Comparison of ENCODE assay signal across 8 mouse cellular contexts in the genomic region with DNA sequence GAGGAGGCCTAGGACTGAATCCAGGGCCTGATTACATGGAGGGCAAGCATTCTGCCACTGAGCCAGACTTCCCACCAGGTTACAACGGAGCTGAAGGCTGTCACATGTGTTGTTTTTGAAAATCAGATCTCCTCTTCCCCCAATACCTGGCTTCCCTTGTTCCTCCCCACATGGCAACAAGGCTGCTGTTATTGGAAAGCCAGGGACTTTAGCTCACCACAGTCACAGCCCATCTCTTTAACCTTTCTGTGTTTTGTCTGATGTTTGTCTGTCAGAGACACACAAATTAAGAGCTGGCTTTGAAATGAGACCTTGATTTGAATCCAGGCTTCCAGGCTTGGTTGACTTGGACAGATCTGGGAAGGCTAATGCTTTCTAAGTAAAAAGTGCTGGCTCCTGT. TPM values are rescaled to one million over a fixed set of nuclear protein-coding genes. Genes with fewer than 3 reads are reported as not detected.
DNase-seq lines count a peak whose midpoint lies in the region; ATAC-seq and TF ChIP-seq lines count a peak whose summit lies in the region.

No protein-coding gene starts in this region.

- no peaks in the 10 kb centered on the region for H3K27me3 ChIP-seq in MEL (ENCODE audit: control insufficient read depth in 1 of 2, insufficient read depth in 2 of 2, low read length in 2 of 2)
- H3K27me3 ChIP-seq in hindbrain, embryonic 11.5 days (ENCODE audit: control insufficient read depth, insufficient read depth, low read length) = no peaks in the 10 kb centered on the region
- H3K27me3 ChIP-seq in midbrain, embryonic 10.5 days (ENCODE audit: low read depth, poor library complexity, severe bottlenecking) = peaks cover 11% of the 10 kb centered on the region; the same call in 1 of the 2 replicates

- peaks cover 9 to 15% of the 10 kb centered on the region in 2 experiments; a peak in 3 of 4 replicates for H3K4me1 ChIP-seq in MEL (ENCODE audit: control insufficient read depth in 1 of 2, insufficient read depth in 2 of 2, low read length in 2 of 2)
- 0 out of 2 replicates have a peak, but pooled peaks cover 2% of the 10 kb centered on the region for H3K4me1 ChIP-seq in hindbrain, embryonic 11.5 days (replicated peaks; ENCODE audit: control insufficient read depth, insufficient read depth, low read length)
- peaks cover 27% of the 10 kb centered on the region for H3K4me1 ChIP-seq in midbrain, embryonic 10.5 days

- WGBS in hindbrain, embryonic 11.5 days = 36% methylated on average over 1 of the region's 1 CpGs
- 34% methylated on average over 1 of the region's 1 CpGs for WGBS in midbrain, embryonic 10.5 days

- no peak for ATAC-seq in hindbrain, embryonic 11.5 days (ENCODE audit: low FRiP score)

- no peak for TF ChIP-seq RAD21 in MEL (IDR thresholded peaks at IDR 0.05; ENCODE audit: low read depth, low read length)

- peaks cover 2 to 18% of the 10 kb centered on the region in 2 experiments for H3K36me3 ChIP-seq in MEL (ENCODE audit: control insufficient read depth in 1 of 2, insufficient read depth in 2 of 2, low read length in 2 of 2)
- no peaks in the 10 kb centered on the region for H3K36me3 ChIP-seq in hindbrain, embryonic 11.5 days (ENCODE audit: control insufficient read depth, insufficient read depth, low read length)
- H3K36me3 ChIP-seq in midbrain, embryonic 10.5 days = no peaks in the 10 kb centered on the region

- no peaks in the 10 kb centered on the region for H3K9me3 ChIP-seq in MEL (replicated peaks; ENCODE audit: insufficient read depth, low read length)
- H3K9me3 ChIP-seq in hindbrain, embryonic 11.5 days (ENCODE audit: control insufficient read depth, low read length) = no peaks in the 10 kb centered on the region
- H3K9me3 ChIP-seq in midbrain, embryonic 10.5 days (replicated peaks) = no peaks in the 10 kb centered on the region

- no peak for TF ChIP-seq POLR2A in MEL (IDR thresholded peaks at IDR 0.05; ENCODE audit: control insufficient read depth in 1 of 2, insufficient read depth in 1 of 2, low read depth in 1 of 2, low read length in 2 of 2, poor library complexity in 1 of 2)

- peak overlapping the region; percentile 5 to 99; a peak in 3 of 4 replicates for H3K4me3 ChIP-seq in MEL (ENCODE audit: control insufficient read depth in 1 of 2, insufficient read depth in 1 of 2, low read depth in 2 of 2, low read length in 2 of 2)
- no peak overlapping the region; the same call in 1 of the 2 replicates for H3K4me3 ChIP-seq in hindbrain, embryonic 11.5 days (ENCODE audit: low read depth, low read length)
- peak overlapping the region; percentile 88 for H3K4me3 ChIP-seq in midbrain, embryonic 10.5 days

- H3K27ac ChIP-seq in MEL (ENCODE audit: control insufficient read depth, low read depth, low read length) = no peak overlapping the region
- no peak overlapping the region for H3K27ac ChIP-seq in hindbrain, embryonic 11.5 days (ENCODE audit: low read depth, low read length)
- H3K27ac ChIP-seq in midbrain, embryonic 10.5 days (replicated peaks) = no peak overlapping the region

- peaks cover 45% of the 10 kb centered on the region for H3K79me2 ChIP-seq in MEL (ENCODE audit: control insufficient read depth, insufficient read depth, low read length, poor library complexity)

- H3K4me2 ChIP-seq in hindbrain, embryonic 11.5 days (replicated peaks; ENCODE audit: low read depth, low read length) = peak overlapping the region; percentile 14; the same call in 1 of the 2 replicates

- intact Hi-C loops in heart, postnatal 36 days (cut with DNase I) = loop anchor here (5.0 kb wide), 1 partner anchor 177 kb away; the partner anchor contains the start of gene Rchy1

- no peak for TF ChIP-seq CTCF in MEL (IDR thresholded peaks at IDR 0.05 in 2 of 3, conservative IDR thresholded peaks at IDR 0.05 in 1 of 3; ENCODE audit: control insufficient read depth in 1 of 3, insufficient read depth in 1 of 3, low read depth in 2 of 3, low read length in 3 of 3, poor library complexity in 1 of 3, severe bottlenecking in 1 of 3)

- no peak for TF ChIP-seq EP300 in MEL (IDR thresholded peaks at IDR 0.05; ENCODE audit: low read depth in 1 of 2, low read length in 2 of 2)

- H3K9ac ChIP-seq in MEL (ENCODE audit: control insufficient read depth, low read depth, low read length, poor library complexity, severe bottlenecking) = peak overlapping the region; percentile 87
- peak overlapping the region; percentile 11; the same call in 1 of the 2 replicates for H3K9ac ChIP-seq in hindbrain, embryonic 11.5 days (ENCODE audit: low read depth, low read length)

- peak; percentile 53 for DNase-seq in heart, adult 11 months
- no peak for DNase-seq in heart, postnatal 36 days
- no peak for DNase-seq in MEL (ENCODE audit: low read depth, low spot score)
- DNase-seq in hindbrain, embryonic 11.5 days (ENCODE audit: low spot score) = no peak
- DNase-seq in midbrain, embryonic 10.5 days (ENCODE audit: low spot score) = no peak
- no peak for DNase-seq in thymus, postnatal 10 days (ENCODE audit: low spot score in 2 of 2)
- DNase-seq in thymus, postnatal 4 days = no peak
- DNase-seq in urinary bladder, postnatal 10 days (ENCODE audit: low spot score) = no peak

TF ChIP-seq in MEL, 35 proteins besides CTCF, POLR2A, EP300 and RAD21:
- TF ChIP-seq ZKSCAN1 (IDR thresholded peaks at IDR 0.05; ENCODE audit: low read depth, low read length) (no peak), UBTF (IDR thresholded peaks at IDR 0.05; ENCODE audit: borderline replicate concordance, insufficient read depth, low read depth, low read length) (no peak), ZC3H11A (IDR thresholded peaks at IDR 0.05; ENCODE audit: low read depth, low read length) (no peak), USF1 (IDR thresholded peaks at IDR 0.05; ENCODE audit: low read depth, low read length) (no peak), NRF1 (IDR thresholded peaks at IDR 0.05; ENCODE audit: insufficient read depth, low read depth, low read length, poor library complexity, severe bottlenecking) (no peak), POLR2AphosphoS5 (IDR thresholded peaks at IDR 0.05; ENCODE audit: borderline replicate concordance, low read depth, low read length) (no peak), CHD1 (IDR thresholded peaks at IDR 0.05; ENCODE audit: low read depth, low read length) (no peak), ZMIZ1 (IDR thresholded peaks at IDR 0.05; ENCODE audit: low read depth, low read length) (no peak), KAT2A (conservative IDR thresholded peaks at IDR 0.05; ENCODE audit: low read depth, low read length) (no peak), JUND (IDR thresholded peaks at IDR 0.05; ENCODE audit: low read depth, low read length) (no peak)

RNA-seq across cellular contexts. Expression of gene Uso1, which starts 1.5 kb away (rescaled TPM):
- total RNA-seq in heart, postnatal 36 days (2021) = 10 to 100 TPM; 38.7 to 40.2 TPM
- total RNA-seq in MEL (2012; rRNA removed) = 22.1 and 26.0 TPM in 2 replicates
- polyA plus RNA-seq in MEL (2012; ENCODE audit: insufficient read depth in 1 of 2, insufficient read length in 2 of 2, low read depth in 1 of 2, low replicate concordance in 2 of 2, missing spikeins in 1 of 2) = 10 to 100 TPM; 62.0 to 69.1 TPM
- 31.3 and 34.1 TPM in 2 replicates for polyA plus RNA-seq in hindbrain, embryonic 11.5 days (2014; fragmentation: Nextera tagmentation; extraction: Ambion mirVana)
- polyA plus RNA-seq in midbrain, embryonic 10.5 days (2016; fragmentation: Nextera tagmentation; extraction: Ambion mirVana) = 38.7 and 39.0 TPM in 2 replicates

RNA-seq across cellular contexts. Expression of gene G3bp2, which starts 55.7 kb away (rescaled TPM):
- 10 to 100 TPM; 59.1 to 61.2 TPM for total RNA-seq in heart, postnatal 36 days (2021)
- 42.8 and 49.0 TPM in 2 replicates for total RNA-seq in MEL (2012; rRNA removed)
- polyA plus RNA-seq in MEL (2012; ENCODE audit: insufficient read depth in 1 of 2, insufficient read length in 2 of 2, low read depth in 1 of 2, low replicate concordance in 2 of 2, missing spikeins in 1 of 2) = 100 to 1,000 TPM in 1 of 2 experiments, 10 to 100 TPM in 1; 65.5 to 177 TPM
- polyA plus RNA-seq in hindbrain, embryonic 11.5 days (2014; fragmentation: Nextera tagmentation; extraction: Ambion mirVana) = 333 and 359 TPM in 2 replicates
- polyA plus RNA-seq in midbrain, embryonic 10.5 days (2016; fragmentation: Nextera tagmentation; extraction: Ambion mirVana) = 273 and 281 TPM in 2 replicates
